Mouse (Mus musculus): Measurements from ENCODE around the gene Slc44a2.
"Not testable (repeated sequence)": the region's sequence is repeated elsewhere in the genome, so short reads cannot be mapped to it uniquely, and the experiment has no call there.

- not testable (repeated sequence) for TF ChIP-seq CTCF (IDR thresholded peaks at IDR 0.05; ENCODE audit: borderline replicate concordance, insufficient read depth, low read length); POLR2A (IDR thresholded peaks at IDR 0.05; ENCODE audit: low read depth, low read length)
These were observed 28.6 kb upstream of the Slc44a2 start for GRCm38 (mm10) chr9:21291868-21292267.

Measured in embryonic fibroblast, embryonic 13.5 days (primary cell).